In the genomic region with DNA sequence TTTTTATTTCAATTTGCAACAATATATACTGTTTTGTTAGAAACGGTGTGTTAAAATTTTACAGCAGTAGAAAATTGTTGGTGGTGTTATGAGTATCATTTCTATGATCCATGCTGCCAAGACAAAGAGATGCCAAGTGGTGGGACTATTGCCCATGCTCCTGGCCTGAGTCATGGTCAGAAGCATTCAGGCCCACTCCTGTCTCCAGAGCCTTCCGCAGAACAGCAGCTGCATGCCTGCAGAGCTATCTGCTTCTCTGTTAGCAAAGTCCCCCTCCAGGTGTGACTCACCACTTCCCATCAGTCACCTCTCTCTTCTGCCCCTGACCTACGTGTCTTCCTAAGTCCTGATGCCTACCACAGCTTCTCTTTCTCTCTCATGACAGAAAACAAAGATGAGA, we compare ENCODE assay signal across 16 mouse cellular contexts.
DNase-seq lines count a peak whose midpoint lies in the region; TF ChIP-seq lines count a peak whose summit lies in the region.
"Had no signal": no experiment of that assay in that cellular context is flagged by ENCODE, and none has a peak within 500 bp of the region (broad histone marks: within the 10 kb centered on the region; RNA-seq: fewer than 3 reads in every experiment).

No protein-coding gene starts in this region.

- H3K4me3 ChIP-seq in gastrocnemius, adult 2 months: no peak overlapping the region
- H3K4me3 ChIP-seq: embryonic facial prominence, embryonic 10.5 days; erythroblast, embryonic 14.5 days; heart, embryonic 13.5 days; hindbrain, embryonic 10.5 days; neural tube, embryonic 12.5 days had no signal

- peak; percentile 19 for DNase-seq in gastrocnemius, adult 2 months
- no peak for DNase-seq in gastrocnemius, postnatal 4 days (ENCODE audit: low spot score in 2 of 2)
- DNase-seq in 3134 (ENCODE audit: extremely low read depth, insufficient read length, low spot score) (peak; percentile 71), 3T3-L1 (ENCODE audit: low read depth, low spot score) (peak; percentile 85)
- DNase-seq in adrenal gland, postnatal 14 days: peak; percentile 19
- DNase-seq in urinary bladder, adult 2 months (ENCODE audit: low spot score): no peak
- DNase-seq in layer of hippocampus, postnatal 25 days (ENCODE audit: extremely low spot score in 1 of 2, low spot score in 1 of 2): no peak
- DNase-seq: kidney, adult 2 months; kidney, postnatal 14 days; lung, adult 2 months; lung, postnatal 36 days had no signal

- H3K27ac ChIP-seq in gastrocnemius, adult 2 months: no peak overlapping the region
- H3K27ac ChIP-seq: embryonic facial prominence, embryonic 10.5 days; heart, embryonic 13.5 days; hindbrain, embryonic 10.5 days; neural tube, embryonic 12.5 days had no signal

- intact Hi-C loops in gastrocnemius, adult 2 months (cut with DNase I): no loop called here

- TF ChIP-seq CTCF in gastrocnemius, adult 2 months (IDR thresholded peaks at IDR 0.05): no peak

Comparison
In these comparisons a context has a peak if more than half of its experiments do, and no peak if none do; other contexts are left out.
1. DNase-seq: peak in gastrocnemius, adult 2 months (single experiment), 3134 (single experiment), 3T3-L1 (single experiment) and adrenal gland, postnatal 14 days (single experiment); none in gastrocnemius, postnatal 4 days (0 of 2), urinary bladder, adult 2 months (single experiment) and layer of hippocampus, postnatal 25 days (0 of 2).